Mouse (Mus musculus) MEL (cell line): ENCODE measurements around the gene Ntn4. TPM values are rescaled to one million over a fixed set of nuclear protein-coding genes. Genes with fewer than 3 reads are reported as not detected.
A peak's percentile ranks its signal among the peaks of the same experiment; 100 is the strongest.

ENCODE experiments used
- DNase-seq: peaks from one replicate; pipeline ENCODE4 v3.0.0; 2011; ENCODE audit warnings: low read depth, low spot score
- H3K27ac ChIP-seq: 2 replicates; pipeline ENCODE4 v1.5.1; 2012; ENCODE audit warnings: low read depth, mild to moderate bottlenecking, control low read depth, low read length, moderate library complexity; ENCODE audit not compliant: control insufficient read depth
- H3K27me3 ChIP-seq, 2 experiments: fragments of 150-350 bp in 1 of 2; sonication (generic) in 1 of 2; 2 replicates each; pipeline ENCODE4 v1.6.1; 2012; ENCODE audit warnings: low read length in 2 of 2, mild to moderate bottlenecking in 2 of 2, improper control_type of control experiment in 1 of 2, moderate library complexity in 1 of 2; ENCODE audit not compliant: insufficient read depth in 2 of 2, control insufficient read depth in 1 of 2
- H3K36me3 ChIP-seq, 2 experiments: 2 replicates each; pipeline ENCODE4 v1.6.1; 2012 to 2014; ENCODE audit warnings: low read length in 2 of 2, improper control_type of control experiment in 1 of 2, inconsistent platforms in 1 of 2, mild to moderate bottlenecking in 1 of 2; ENCODE audit not compliant: insufficient read depth in 2 of 2, control insufficient read depth in 1 of 2
- H3K4me1 ChIP-seq, 2 experiments: fragments of 150-350 bp in 1 of 2; sonication (generic) in 1 of 2; 2 replicates each; pipeline ENCODE4 v1.6.1; 2012; ENCODE audit warnings: low read length in 2 of 2, improper control_type of control experiment in 1 of 2, mild to moderate bottlenecking in 1 of 2; ENCODE audit not compliant: insufficient read depth in 2 of 2, control insufficient read depth in 1 of 2
- H3K4me3 ChIP-seq, 2 experiments: fragments of 150-350 bp in 1 of 2; sonication (generic) in 1 of 2; 2 replicates each; pipeline ENCODE4 v1.5.1; 2012; ENCODE audit warnings: low read depth in 2 of 2, low read length in 2 of 2, mild to moderate bottlenecking in 2 of 2, moderate library complexity in 2 of 2, control low read depth in 1 of 2, improper control_type of control experiment in 1 of 2; ENCODE audit not compliant: control insufficient read depth in 1 of 2, insufficient read depth in 1 of 2
- H3K79me2 ChIP-seq: 2 replicates; pipeline ENCODE4 v1.6.1; 2012; ENCODE audit warnings: mild to moderate bottlenecking, low read length, moderate library complexity; ENCODE audit not compliant: control insufficient read depth, poor library complexity, insufficient read depth
- H3K9ac ChIP-seq: 2 replicates; pipeline ENCODE4 v1.6.1; 2012; ENCODE audit warnings: low read depth, mild to moderate bottlenecking, control low read depth, low read length, moderate library complexity; ENCODE audit not compliant: control insufficient read depth, poor library complexity, severe bottlenecking
- H3K9me3 ChIP-seq: fragments of 150-350 bp; sonication (generic); replicated peaks from 2 replicates; pipeline ENCODE4 v1.6.1; 2012; ENCODE audit warnings: mild to moderate bottlenecking, low read length, improper control_type of control experiment, moderate library complexity; ENCODE audit not compliant: insufficient read depth
- BHLHE40 ChIP-seq: IDR thresholded peaks from 2 replicates; pipeline ENCODE4 v1.6.1; 2012; ENCODE audit warnings: low read depth, mild to moderate bottlenecking, inconsistent platforms, low read length, improper control_type of control experiment, borderline replicate concordance
- CTCF ChIP-seq, 3 experiments: IDR thresholded peaks in 2 of 3; conservative IDR thresholded peaks in 1 of 3; 2 replicates each; pipeline ENCODE4 v1.5.1; 2011 to 2012; ENCODE audit warnings: low read length in 3 of 3, low read depth in 2 of 3, mild to moderate bottlenecking in 2 of 3, improper control_type of control experiment in 1 of 3, inconsistent platforms in 1 of 3, mixed read lengths in 1 of 3, moderate library complexity in 1 of 3; ENCODE audit not compliant: control insufficient read depth in 1 of 3, insufficient read depth in 1 of 3, poor library complexity in 1 of 3, severe bottlenecking in 1 of 3
- ELF1 ChIP-seq: IDR thresholded peaks from 2 replicates; pipeline ENCODE4 v1.6.1; 2014; ENCODE audit warnings: low read depth, mild to moderate bottlenecking, inconsistent platforms, low read length, improper control_type of control experiment, moderate library complexity
- EP300 ChIP-seq, 2 experiments: IDR thresholded peaks; 2 replicates each; pipeline ENCODE4 v1.6.1; 2011; ENCODE audit warnings: improper control_type of control experiment in 2 of 2, low read length in 2 of 2, low read depth in 1 of 2, mild to moderate bottlenecking in 1 of 2
- HCFC1 ChIP-seq: IDR thresholded peaks from 2 replicates; pipeline ENCODE4 v1.6.1; 2012; ENCODE audit warnings: low read depth, mild to moderate bottlenecking, inconsistent platforms, low read length, improper control_type of control experiment, moderate library complexity
- JUND ChIP-seq: IDR thresholded peaks from 2 replicates; pipeline ENCODE4 v1.6.1; 2011; ENCODE audit warnings: low read depth, mild to moderate bottlenecking, improper control_type of control experiment, low read length
- KAT2A ChIP-seq: conservative IDR thresholded peaks from 2 replicates; pipeline ENCODE4 v1.6.1; 2012; ENCODE audit warnings: low read depth, low read length, improper control_type of control experiment, inconsistent platforms
- MAFK ChIP-seq: IDR thresholded peaks from 2 replicates; pipeline ENCODE4 v1.6.1; 2011; ENCODE audit warnings: low read depth, mild to moderate bottlenecking, low read length, improper control_type of control experiment, borderline replicate concordance
- MAX ChIP-seq: IDR thresholded peaks from 2 replicates; pipeline ENCODE4 v1.6.1; 2011; ENCODE audit warnings: low read length, improper control_type of control experiment
- MEF2A ChIP-seq: IDR thresholded peaks from 2 replicates; pipeline ENCODE4 v1.6.1; 2014; ENCODE audit warnings: low read depth, mild to moderate bottlenecking, inconsistent platforms, low read length, improper control_type of control experiment; ENCODE audit not compliant: poor library complexity, insufficient replicate concordance, severe bottlenecking; ENCODE audit errors: extremely low read depth
- MYC ChIP-seq: IDR thresholded peaks from 2 replicates; pipeline ENCODE4 v1.6.1; 2011; ENCODE audit warnings: low read depth, mild to moderate bottlenecking, low read length, improper control_type of control experiment, moderate library complexity
- NELFE ChIP-seq: IDR thresholded peaks from 2 replicates; pipeline ENCODE4 v1.6.1; 2011; ENCODE audit warnings: low read depth, low read length, improper control_type of control experiment
- NRF1 ChIP-seq: IDR thresholded peaks from 2 replicates; pipeline ENCODE4 v1.6.1; 2014; ENCODE audit warnings: low read depth, mild to moderate bottlenecking, inconsistent platforms, low read length, improper control_type of control experiment, moderate library complexity; ENCODE audit not compliant: poor library complexity, insufficient read depth, severe bottlenecking
- POLR2A ChIP-seq, 2 experiments: IDR thresholded peaks; 2 replicates each; pipeline ENCODE4 v1.6.1; 2011 to 2012; ENCODE audit warnings: low read length in 2 of 2, mild to moderate bottlenecking in 2 of 2, control low read depth in 1 of 2, improper control_type of control experiment in 1 of 2, low read depth in 1 of 2, moderate library complexity in 1 of 2; ENCODE audit not compliant: control insufficient read depth in 1 of 2, insufficient read depth in 1 of 2, poor library complexity in 1 of 2
- RAD21 ChIP-seq: IDR thresholded peaks from 2 replicates; pipeline ENCODE4 v1.6.1; 2011; ENCODE audit warnings: mild to moderate bottlenecking, low read depth, low read length, improper control_type of control experiment
- TAL1 ChIP-seq: IDR thresholded peaks from 2 replicates; pipeline ENCODE4 v1.6.1; 2012; ENCODE audit warnings: mild to moderate bottlenecking, inconsistent platforms, low read length, moderate library complexity, mixed read lengths
- TBP ChIP-seq: IDR thresholded peaks from 2 replicates; pipeline ENCODE4 v1.8.0; 2011; ENCODE audit warnings: low read depth, low read length, improper control_type of control experiment
- TCF12 ChIP-seq: IDR thresholded peaks from 2 replicates; pipeline ENCODE4 v1.6.1; 2014; ENCODE audit warnings: low read depth, mild to moderate bottlenecking, inconsistent platforms, low read length, improper control_type of control experiment, moderate library complexity
- USF2 ChIP-seq, 2 experiments: IDR thresholded peaks; 2 replicates each; pipeline ENCODE4 v1.6.1; 2011 to 2012; ENCODE audit warnings: improper control_type of control experiment in 2 of 2, low read length in 2 of 2, borderline replicate concordance in 1 of 2, inconsistent platforms in 1 of 2, low read depth in 1 of 2, mild to moderate bottlenecking in 1 of 2; ENCODE audit not compliant: insufficient read depth in 1 of 2
- ZC3H11A ChIP-seq: IDR thresholded peaks from 2 replicates; pipeline ENCODE4 v1.6.1; 2012; ENCODE audit warnings: low read depth, mild to moderate bottlenecking, inconsistent platforms, low read length, improper control_type of control experiment
- ZKSCAN1 ChIP-seq: IDR thresholded peaks from 2 replicates; pipeline ENCODE4 v1.6.1; 2012; ENCODE audit warnings: low read depth, mild to moderate bottlenecking, inconsistent platforms, low read length, improper control_type of control experiment, moderate library complexity
- ZMIZ1 ChIP-seq: IDR thresholded peaks from 2 replicates; pipeline ENCODE4 v1.6.1; 2012; ENCODE audit warnings: low read depth, mild to moderate bottlenecking, inconsistent platforms, low read length, improper control_type of control experiment, moderate library complexity
- polyA plus RNA-seq, 2 experiments: library from polyadenylated mRNA; stranded (reverse) in 1 of 2; unstranded in 1 of 2; fragments of >175 nt in 1 of 2; fragments of >200 nt in 1 of 2; gene quantifications; 2 replicates each; pipeline versions ENCODE4 v1.2.1 to v1.2.4; 2012; ENCODE audit warnings: low replicate concordance in 2 of 2, low read depth in 1 of 2; ENCODE audit not compliant: insufficient read length in 2 of 2, insufficient read depth in 1 of 2, missing spikeins in 1 of 2
- total RNA-seq: library from RNA; depleted of rRNA; stranded (reverse); fragments of 300-350 nt; gene quantifications from 2 replicates; pipeline ENCODE4 v1.2.3, GENCODE M21; 2012

The Ntn4 gene
- total and polyA plus RNA-seq, 3 experiments: not detected

DNA sequence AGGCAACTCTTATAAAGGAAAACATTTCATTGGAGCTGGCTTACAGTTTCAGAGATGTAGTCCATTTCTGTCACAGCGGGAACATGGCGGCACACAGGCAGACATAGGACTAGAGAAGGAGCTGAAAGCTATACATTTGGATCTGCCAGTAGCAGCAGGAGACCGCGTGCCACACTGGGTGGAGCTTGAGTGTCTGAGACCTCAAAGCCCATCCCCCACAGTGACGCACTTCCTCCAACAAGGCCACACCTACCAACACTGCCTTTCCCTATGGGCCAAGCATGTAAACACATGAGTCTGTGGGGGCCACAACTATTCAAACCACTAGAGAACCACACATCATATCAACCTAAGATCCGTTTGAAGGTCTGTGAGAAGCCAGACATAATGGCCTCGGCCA, 31.2 kb upstream of the Ntn4 start:
- DNase-seq: peak; percentile 1
- no peaks in the 10 kb centered on the region for H3K79me2 ChIP-seq
- no peak for TF ChIP-seq MAX
- TF ChIP-seq POLR2A (IDR thresholded peaks at IDR 0.05; ENCODE audit: control insufficient read depth in 1 of 2, insufficient read depth in 1 of 2, low read depth in 1 of 2, low read length in 2 of 2, poor library complexity in 1 of 2): no peak
- TF ChIP-seq NRF1: no peak
- TF ChIP-seq NELFE: no peak
- TF ChIP-seq MEF2A: no peak
- no peak for TF ChIP-seq CTCF (IDR thresholded peaks at IDR 0.05 in 2 of 3, conservative IDR thresholded peaks at IDR 0.05 in 1 of 3; ENCODE audit: control insufficient read depth in 1 of 3, insufficient read depth in 1 of 3, low read depth in 2 of 3, low read length in 3 of 3, poor library complexity in 1 of 3, severe bottlenecking in 1 of 3)
- TF ChIP-seq TBP: no peak
- TF ChIP-seq ELF1: no peak
- no peak for TF ChIP-seq MYC
- TF ChIP-seq HCFC1: no peak
- no peak for TF ChIP-seq JUND
- no peak for TF ChIP-seq TAL1
- TF ChIP-seq RAD21: no peak
- H3K27ac ChIP-seq: no peak overlapping the region
- no peaks in the 10 kb centered on the region for H3K4me1 ChIP-seq
- no peaks in the 10 kb centered on the region for H3K9me3 ChIP-seq
- H3K36me3 ChIP-seq: no peaks in the 10 kb centered on the region
- no peaks in the 10 kb centered on the region for H3K27me3 ChIP-seq
- H3K4me3 ChIP-seq: no peak overlapping the region
- H3K9ac ChIP-seq: no peak overlapping the region

DNA sequence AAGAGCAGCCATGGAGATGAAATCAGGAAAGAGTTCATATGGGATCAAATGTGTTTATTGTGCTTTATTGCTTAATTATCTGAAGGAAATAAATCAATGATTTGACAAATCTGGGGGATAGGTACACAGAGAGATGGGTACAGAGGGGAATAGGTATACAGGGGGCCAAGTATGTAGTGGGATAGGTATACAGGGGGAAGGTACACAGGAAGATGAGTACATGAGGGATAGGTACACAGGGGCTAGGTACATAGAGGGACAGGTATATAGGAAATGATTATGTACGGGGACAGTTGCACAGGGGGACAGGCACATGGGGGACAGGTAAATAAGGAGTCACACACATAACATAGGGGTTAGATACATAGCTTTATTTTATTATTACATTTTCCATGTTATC, 29.6 kb upstream of the Ntn4 start:
- Histone ChIP-seq H3K36me3 (no peaks in the 10 kb centered on the region), H3K27ac (no peak overlapping the region), H3K4me1 (no peaks in the 10 kb centered on the region), H3K27me3 (no peaks in the 10 kb centered on the region), H3K79me2 (no peaks in the 10 kb centered on the region), H3K9me3 (no peaks in the 10 kb centered on the region), H3K9ac (no peak overlapping the region), H3K4me3 (no peak overlapping the region)
- TF ChIP-seq TCF12 (no peak), ZKSCAN1 (no peak), ZC3H11A (no peak), KAT2A (no peak), JUND (no peak), USF2 (IDR thresholded peaks at IDR 0.05; ENCODE audit: borderline replicate concordance in 1 of 2, insufficient read depth in 1 of 2, low read depth in 1 of 2, low read length in 2 of 2) (no peak), ZMIZ1 (no peak), MAFK (no peak), MYC (no peak), HCFC1 (no peak), EP300 (IDR thresholded peaks at IDR 0.05; ENCODE audit: low read depth in 1 of 2, low read length in 2 of 2) (no peak), TAL1 (no peak), BHLHE40 (no peak)
- no peak for DNase-seq
